Mouse (Mus musculus) T-helper 2 cell (primary cell): ENCODE data around the gene Jph4.

Experiments used
- in situ Hi-C: fragments of 300-600 bp; cut with MboI, MseI; formaldehyde crosslinking; loops from one replicate; pipeline ENCODE4 v1.15.1; 2025; ENCODE audit warnings: high pct_unique_total_duplicates

Jph4 gene

GRCm38 (mm10) chr14:55095263-55095662, 21.5 kb downstream of the Jph4 start:
- in situ Hi-C loops = loop anchor here (10.0 kb wide), 1 partner anchor 200 kb away; the partner anchor contains the start of gene Pabpn1

GRCm38 (mm10) chr14:55094704-55095231, 22.0 kb downstream of the Jph4 start, which contains the start of gene Thtpa:
TSS of gene Thtpa (plus strand) at chr14:55094784.
- in situ Hi-C loops = loop anchor here (10.0 kb wide), 1 partner anchor 200 kb away; the partner anchor contains the start of gene Pabpn1

- in situ Hi-C loops = loop anchor here (10.0 kb wide), 1 partner anchor 199 kb away; the partner anchor contains the start of gene Pabpn1
Observed at GRCm38 (mm10) chr14:55093927-55094326, 22.8 kb downstream of the Jph4 start.

GRCm38 (mm10) chr14:55092011-55092577, 24.6 kb downstream of the Jph4 start, which contains the start of gene Zfhx2:
TSS of gene Zfhx2 (minus strand) at chr14:55092324.
- in situ Hi-C loops = loop anchor here (10.0 kb wide), 1 partner anchor 197 kb away; the partner anchor contains the start of gene Pabpn1

- in situ Hi-C loops = loop anchor here (10.0 kb wide), 1 partner anchor 197 kb away; the partner anchor contains the start of gene Pabpn1
Observed at GRCm38 (mm10) chr14:55091209-55091865, 25.4 kb downstream of the Jph4 start.

GRCm38 (mm10) chr14:55089199-55089947, 27.4 kb downstream of the Jph4 start:
- in situ Hi-C loops = no loop called here

- in situ Hi-C loops = no loop called here
Observed at GRCm38 (mm10) chr14:55086009-55086514, 30.7 kb downstream of the Jph4 start.

- in situ Hi-C loops = no loop called here
Observed at GRCm38 (mm10) chr14:55085324-55086008, 31.3 kb downstream of the Jph4 start.

- in situ Hi-C loops = no loop called here
Observed at GRCm38 (mm10) chr14:55083481-55083880, 33.3 kb downstream of the Jph4 start.

- in situ Hi-C loops = no loop called here
Observed at GRCm38 (mm10) chr14:55081105-55081504, 35.6 kb downstream of the Jph4 start.

- in situ Hi-C loops = loop anchor here (5.0 kb wide), 1 partner anchor 52 kb away; no protein-coding TSS in a partner anchor
Observed at GRCm38 (mm10) chr14:55079214-55079970, 37.3 kb downstream of the Jph4 start.

GRCm38 (mm10) chr14:55078366-55078989, 38.3 kb downstream of the Jph4 start:
- in situ Hi-C loops = loop anchor here (5.0 kb wide), 1 partner anchor 51 kb away; no protein-coding TSS in a partner anchor

GRCm38 (mm10) chr14:55077481-55078365, 39.0 kb downstream of the Jph4 start:
- in situ Hi-C loops = loop anchor here (5.0 kb wide), 1 partner anchor 50 kb away; no protein-coding TSS in a partner anchor

GRCm38 (mm10) chr14:55076956-55077355, 39.8 kb downstream of the Jph4 start:
- in situ Hi-C loops = loop anchor here (5.0 kb wide), 1 partner anchor 50 kb away; no protein-coding TSS in a partner anchor

- in situ Hi-C loops = loop anchor here (5.0 kb wide), 1 partner anchor 49 kb away; no protein-coding TSS in a partner anchor
Observed at GRCm38 (mm10) chr14:55076224-55076623, 40.5 kb downstream of the Jph4 start.

- in situ Hi-C loops = no loop called here
Observed at GRCm38 (mm10) chr14:55074416-55074815, 42.3 kb downstream of the Jph4 start.

- in situ Hi-C loops = no loop called here
Observed at GRCm38 (mm10) chr14:55071756-55072155, 45.0 kb downstream of the Jph4 start.

GRCm38 (mm10) chr14:55066042-55066441, 50.7 kb downstream of the Jph4 start:
- in situ Hi-C loops = no loop called here
